Mouse (Mus musculus) liver, postnatal 0 days (tissue): Measurements from ENCODE around the gene Myo18b. TPM values are rescaled to one million over a fixed set of nuclear protein-coding genes. Genes with fewer than 3 reads are reported as not detected.

Source experiments
- ATAC-seq: fragments of 200-750 bp; cut with Nextera tagmentation; 2 replicates; pipeline ENCODE4 v1.8.0; 2017; ENCODE audit warnings: mild to moderate bottlenecking, moderate library complexity
- DNase-seq: peaks from one replicate; pipeline ENCODE4 v3.0.0-alpha.2; 2016
- H3K27ac ChIP-seq: fragments of 300-500 bp; sonication (generic); 2 replicates; pipeline ENCODE4 v1.5.1; 2014; ENCODE audit warnings: antibody characterized with exemption, moderate library complexity, mild to moderate bottlenecking, low read depth
- H3K27me3 ChIP-seq: fragments of 300-500 bp; sonication (generic); 2 replicates; pipeline ENCODE4 v1.6.1; 2014; ENCODE audit warnings: low read length, control low read depth, mixed read lengths; ENCODE audit not compliant: insufficient read depth
- H3K36me3 ChIP-seq: fragments of 300-500 bp; sonication (generic); replicated peaks from 2 replicates; pipeline ENCODE4 v1.6.1; 2014; ENCODE audit warnings: mild to moderate bottlenecking, control low read depth, low read length, moderate library complexity, mixed read lengths; ENCODE audit not compliant: insufficient read depth
- H3K4me1 ChIP-seq: fragments of 300-500 bp; sonication (generic); 2 replicates; pipeline ENCODE4 v1.6.1; 2014; ENCODE audit warnings: antibody characterized with exemption, mild to moderate bottlenecking, control low read depth; ENCODE audit not compliant: insufficient read depth
- H3K4me2 ChIP-seq: fragments of 300-500 bp; sonication (generic); 2 replicates; pipeline ENCODE4 v1.6.1; 2014; ENCODE audit warnings: low read depth, mild to moderate bottlenecking, low read length, moderate library complexity, mixed read lengths
- H3K4me3 ChIP-seq: fragments of 300-500 bp; sonication (generic); 2 replicates; pipeline ENCODE4 v1.5.1; 2014; ENCODE audit warnings: low read depth, low read length
- H3K9ac ChIP-seq: fragments of 300-500 bp; sonication (generic); replicated peaks from 2 replicates; pipeline ENCODE4 v1.6.1; 2014; ENCODE audit warnings: mild to moderate bottlenecking, moderate library complexity
- H3K9me3 ChIP-seq: fragments of 300-500 bp; sonication (generic); 2 replicates; pipeline ENCODE4 v1.6.1; 2016; ENCODE audit warnings: mild to moderate bottlenecking, control low read depth, low read length, mixed read lengths
- CTCF ChIP-seq: sonication (generic); IDR thresholded peaks from 2 replicates; pipeline ENCODE4 v1.5.1; 2016; ENCODE audit warnings: antibody characterized with exemption, low read depth
- EP300 ChIP-seq: IDR thresholded peaks from 2 replicates; pipeline ENCODE4 v1.6.1; 2016; ENCODE audit warnings: antibody characterized with exemption, low read depth, mild to moderate bottlenecking
- WGBS: fragments of 180-500 bp; shearing (Covaris S2); extraction: QIAGEN DNeasy Blood & Tissue Kit; methylation state at CpG from one replicate; pipeline ENCODE4 v1.1.7; 2014; ENCODE audit not compliant: insufficient replicate concordance; 5-methylcytosine and 5-hydroxymethylcytosine counted together
- polyA plus RNA-seq: library from polyadenylated mRNA; unstranded; fragments of >200 nt; fragmentation: Nextera tagmentation; extraction: Ambion mirVana; gene quantifications from 2 replicates; pipeline ENCODE4 v1.2.1, GENCODE M21; 2015

Myo18b gene
- polyA plus RNA-seq, 1 experiment from 2014 or later = not detected

DNA sequence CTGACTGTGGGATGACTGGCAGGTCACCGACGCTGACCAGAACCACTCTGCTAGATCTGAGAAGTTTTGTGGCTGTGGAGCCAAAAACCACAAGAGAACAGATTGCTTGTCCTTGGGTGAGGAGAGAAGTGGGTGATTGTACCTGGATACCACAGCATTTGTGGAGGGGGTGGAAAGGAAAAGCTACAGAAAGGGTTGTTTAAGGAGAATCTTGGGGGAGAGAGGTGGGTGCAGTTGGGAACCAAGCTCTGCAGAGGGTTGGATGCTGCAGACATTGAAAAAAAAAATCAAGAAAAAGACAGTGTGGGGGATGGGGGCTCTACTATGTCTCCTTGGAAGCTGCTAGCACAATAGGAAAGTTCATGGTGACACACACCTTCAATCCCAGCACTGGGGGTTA lies 188.7 kb downstream of the Myo18b start:
- TF ChIP-seq CTCF (no peak), EP300 (no peak)
- H3K36me3 ChIP-seq = no peaks in the 10 kb centered on the region
- ATAC-seq (no peak), DNase-seq (no peak)
- no peak overlapping the region for H3K4me3 ChIP-seq
- no peaks in the 10 kb centered on the region for H3K27me3 ChIP-seq
- WGBS = 72% methylated on average over 2 of the region's 2 CpGs
- no peak overlapping the region for H3K4me2 ChIP-seq
- H3K9me3 ChIP-seq = no peaks in the 10 kb centered on the region
- no peak overlapping the region for H3K9ac ChIP-seq
- no peak overlapping the region for H3K27ac ChIP-seq
- no peaks in the 10 kb centered on the region for H3K4me1 ChIP-seq

DNA sequence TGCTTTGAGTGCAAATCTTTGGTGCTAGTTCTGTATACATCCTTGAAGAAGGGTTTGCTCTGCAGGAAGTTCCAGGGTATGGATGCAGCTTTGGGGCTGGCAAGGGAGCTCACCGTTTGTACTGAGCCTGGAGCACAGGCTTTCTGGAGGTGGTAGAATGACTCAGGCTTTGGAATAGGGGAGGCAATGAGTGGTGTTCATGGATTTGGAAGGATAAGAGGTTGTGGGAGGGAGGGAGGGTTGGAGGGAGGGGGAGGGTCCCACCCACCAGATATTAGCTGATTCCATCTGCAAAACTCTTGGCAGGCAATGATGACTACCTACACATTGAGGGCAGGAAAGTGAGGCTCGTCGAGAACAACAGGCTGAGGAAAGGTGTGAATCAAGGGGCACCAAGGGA lies 195.4 kb downstream of the Myo18b start:
- Histone ChIP-seq H3K4me3 (no peak overlapping the region), H3K9ac (no peak overlapping the region), H3K4me1 (no peaks in the 10 kb centered on the region), H3K4me2 (no peak overlapping the region), H3K27me3 (no peaks in the 10 kb centered on the region), H3K36me3 (no peaks in the 10 kb centered on the region), H3K27ac (no peak overlapping the region), H3K9me3 (no peaks in the 10 kb centered on the region)
- DNase-seq (no peak), ATAC-seq (no peak)
- 56% methylated on average over 3 of the region's 3 CpGs for WGBS
- TF ChIP-seq CTCF = no peak
- TF ChIP-seq EP300 = no peak

DNA sequence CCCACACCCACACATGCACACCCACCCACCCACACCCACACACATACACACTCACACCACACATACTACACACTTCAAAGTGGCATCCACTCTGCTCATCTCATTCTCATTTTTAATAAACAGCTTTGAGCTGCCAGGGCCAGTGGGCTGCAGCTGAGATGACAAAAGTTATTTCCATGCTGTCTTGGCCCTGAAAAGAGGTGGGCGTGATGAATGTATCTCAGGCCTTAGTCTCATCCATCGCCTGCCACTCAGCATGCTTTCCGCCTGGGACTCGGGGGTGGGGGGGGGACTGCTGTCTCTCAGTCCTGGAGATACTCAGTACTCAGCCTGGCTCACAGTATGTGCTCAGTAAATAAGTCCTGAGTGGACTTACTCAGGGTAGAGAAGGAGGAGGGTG lies 199.5 kb downstream of the Myo18b start:
- Histone ChIP-seq H3K4me2 (no peak overlapping the region), H3K9ac (no peak overlapping the region), H3K27me3 (no peaks in the 10 kb centered on the region), H3K9me3 (no peaks in the 10 kb centered on the region), H3K36me3 (no peaks in the 10 kb centered on the region), H3K27ac (no peak overlapping the region), H3K4me1 (no peaks in the 10 kb centered on the region), H3K4me3 (no peak overlapping the region)
- WGBS = 77% methylated on average over 4 of the region's 4 CpGs
- no peak for ATAC-seq
- no peak for DNase-seq
- TF ChIP-seq CTCF (no peak), EP300 (no peak)

DNA sequence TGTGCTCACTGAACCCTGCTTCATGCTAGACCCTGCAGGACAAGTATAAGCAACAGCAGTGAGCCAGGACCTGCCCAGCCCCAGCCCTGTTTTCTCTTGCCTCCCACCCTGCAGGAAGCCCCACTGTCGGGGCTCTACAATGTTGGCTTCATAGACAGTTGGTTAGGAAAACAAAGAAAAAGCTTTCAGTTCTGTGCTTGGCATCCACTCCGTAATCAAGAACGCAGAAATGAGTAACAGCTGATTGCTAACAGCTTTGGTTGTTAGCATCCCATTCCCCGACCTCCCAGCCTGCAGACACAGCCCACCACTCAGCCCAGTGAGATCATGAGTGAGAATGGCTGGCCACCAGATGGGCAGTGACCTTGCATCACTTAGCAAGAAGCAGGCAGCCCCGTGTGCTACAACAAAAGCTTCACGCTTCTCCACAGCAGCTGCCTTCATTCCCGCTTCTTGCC lies 200.9 kb downstream of the Myo18b start:
- no peak for TF ChIP-seq CTCF
- TF ChIP-seq EP300 = no peak
- Histone ChIP-seq H3K4me2 (no peak overlapping the region), H3K27ac (no peak overlapping the region), H3K4me3 (no peak overlapping the region), H3K27me3 (no peaks in the 10 kb centered on the region), H3K9ac (no peak overlapping the region), H3K36me3 (no peaks in the 10 kb centered on the region), H3K9me3 (no peaks in the 10 kb centered on the region), H3K4me1 (no peaks in the 10 kb centered on the region)
- no peak for DNase-seq
- no peak for ATAC-seq
- WGBS = 62% methylated on average over 7 of the region's 7 CpGs

DNA sequence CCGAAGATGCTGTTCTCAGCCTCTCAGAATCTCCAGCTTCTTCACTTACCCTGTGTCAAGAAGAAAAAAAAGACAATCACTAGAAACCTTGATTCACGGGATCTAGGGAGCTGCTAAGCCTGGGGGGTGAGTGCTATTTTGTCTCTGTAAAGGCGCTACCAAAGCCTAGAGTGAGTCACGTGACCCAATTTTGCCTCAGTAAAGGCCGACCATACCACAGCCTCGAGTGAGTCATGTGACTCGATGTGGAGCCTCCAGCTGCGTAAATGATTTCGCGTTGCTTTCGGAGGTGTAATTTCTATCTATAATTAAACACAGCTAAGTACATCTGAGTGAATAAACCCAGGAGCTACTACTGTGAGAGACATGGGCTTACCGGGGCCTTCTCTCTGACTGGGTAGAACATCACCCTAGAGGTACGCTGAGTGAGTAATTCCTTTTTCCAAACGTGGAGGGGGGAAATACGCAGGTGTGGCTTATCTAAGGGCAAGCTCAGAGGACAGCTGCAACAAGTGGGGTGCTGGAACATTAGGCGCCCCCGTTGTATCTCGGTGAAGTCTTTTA lies 202.8 kb downstream of the Myo18b start:
- DNase-seq = no peak
- Histone ChIP-seq H3K4me3 (no peak overlapping the region), H3K27me3 (no peaks in the 10 kb centered on the region), H3K4me1 (no peaks in the 10 kb centered on the region), H3K36me3 (no peaks in the 10 kb centered on the region), H3K9ac (no peak overlapping the region), H3K9me3 (no peaks in the 10 kb centered on the region), H3K4me2 (no peak overlapping the region), H3K27ac (no peak overlapping the region)
- ATAC-seq = no peak
- TF ChIP-seq EP300 = no peak
- TF ChIP-seq CTCF = no peak
- 75% methylated on average over 18 of the region's 18 CpGs for WGBS

DNA sequence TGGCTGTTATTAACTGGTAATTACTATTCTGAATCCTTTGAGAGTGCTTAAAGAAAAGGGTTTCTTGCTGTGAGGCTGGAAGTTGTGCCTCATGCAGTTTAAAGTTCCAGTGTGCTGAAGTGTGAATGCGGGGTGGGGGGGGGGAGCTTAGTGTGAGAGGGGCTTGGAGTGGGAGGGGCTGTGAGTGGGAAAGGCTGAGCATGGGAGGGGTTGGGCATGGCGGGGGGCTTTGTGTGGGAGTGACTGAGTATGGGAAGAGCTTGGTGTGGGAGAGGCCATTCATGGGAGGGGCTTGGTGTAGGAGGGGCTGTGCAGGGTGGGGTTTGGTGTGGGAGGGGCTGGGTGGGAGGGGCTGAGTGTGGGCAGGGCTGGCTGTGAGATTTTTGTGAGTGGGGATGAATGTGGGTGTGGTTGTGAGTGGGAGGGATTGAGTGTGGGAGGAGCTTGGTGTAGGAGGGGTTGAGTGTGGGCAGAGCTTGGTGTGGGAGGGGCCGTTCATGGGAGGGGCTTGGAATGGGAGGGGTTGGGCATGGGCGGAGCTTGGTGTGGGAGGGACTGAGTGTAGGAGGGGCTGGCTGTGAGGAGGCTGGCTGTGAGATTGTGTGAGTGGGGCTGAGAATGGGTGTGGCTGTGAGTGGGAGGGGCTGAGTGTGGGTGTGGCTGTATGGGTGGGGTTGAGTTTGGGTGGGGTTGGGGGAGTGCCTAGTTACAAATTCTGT lies 208.9 kb downstream of the Myo18b start:
- no peak overlapping the region for H3K4me3 ChIP-seq
- H3K4me2 ChIP-seq = no peak overlapping the region
- H3K9me3 ChIP-seq = no peaks in the 10 kb centered on the region
- DNase-seq (no peak), ATAC-seq (no peak)
- H3K36me3 ChIP-seq = no peaks in the 10 kb centered on the region
- no peaks in the 10 kb centered on the region for H3K27me3 ChIP-seq
- no peak overlapping the region for H3K9ac ChIP-seq
- H3K27ac ChIP-seq = no peak overlapping the region
- no peaks in the 10 kb centered on the region for H3K4me1 ChIP-seq
- WGBS = 54% methylated on average over 4 of the region's 4 CpGs
- TF ChIP-seq CTCF = no peak
- TF ChIP-seq EP300 = no peak
